Mouse (Mus musculus) E14TG2a.4 (cell line): ENCODE measurements around the gene Eif4g2.

Experiments
- CTCF ChIP-seq: conservative IDR thresholded peaks from 2 replicates; pipeline ENCODE4 v1.5.1; 2014; ENCODE audit warnings: low read length
- NANOG ChIP-seq: IDR thresholded peaks from 2 replicates; pipeline ENCODE4 v1.6.1; 2014; ENCODE audit warnings: borderline replicate concordance, low read length, mixed read lengths

- no peak for TF ChIP-seq CTCF
- TF ChIP-seq NANOG = no peak
Measured at GRCm38 (mm10) chr7:111055221-111055620, 27.6 kb downstream of the Eif4g2 start.
